Mouse (Mus musculus) stomach, postnatal 0 days (tissue): ENCODE measurements around the gene Stom.

ENCODE experiments used
- CTCF ChIP-seq: IDR thresholded peaks from 2 replicates; pipeline ENCODE4 v1.5.1; 2016; ENCODE audit warnings: antibody characterized with exemption, low read depth, mild to moderate bottlenecking, moderate library complexity
- EP300 ChIP-seq: optimal IDR thresholded peaks from 2 replicates; pipeline ENCODE3; 2016; ENCODE audit warnings: antibody characterized with exemption

GRCm38 (mm10) chr2:35264095-35264494 lies 72.7 kb downstream of the Stom start:
- no peak for TF ChIP-seq CTCF
- TF ChIP-seq EP300: no peak
